Mouse (Mus musculus) bone marrow, adult 2 months (tissue): ENCODE data around the gene Sap30.

Experiments
- CTCF ChIP-seq: fragments of 200-500 bp; IDR thresholded peaks from 2 replicates; pipeline ENCODE4 v1.5.1; 2011; ENCODE audit warnings: low read length, control low read depth; ENCODE audit not compliant: control insufficient read depth, insufficient read depth
- POLR2A ChIP-seq: fragments of 200-500 bp; IDR thresholded peaks from 2 replicates; pipeline ENCODE4 v1.6.1; 2011; ENCODE audit warnings: low read depth, mild to moderate bottlenecking, control low read depth, low read length, borderline replicate concordance; ENCODE audit not compliant: control insufficient read depth

- no peak for TF ChIP-seq CTCF
- no peak for TF ChIP-seq POLR2A
Observed at GRCm38 (mm10) chr8:57457942-57458341, 29.7 kb downstream of the Sap30 start.
